Mouse (Mus musculus) neural tube, embryonic 13.5 days (tissue): ENCODE results near the gene Tom1. TPM values are rescaled to one million over a fixed set of nuclear protein-coding genes. Genes with fewer than 3 reads are reported as not detected.

Experiments used
- ATAC-seq: fragments of 200-750 bp; cut with Nextera tagmentation; 2 replicates; pipeline ENCODE4 v1.8.0; 2017; ENCODE audit warnings: low read depth, mild to moderate bottlenecking, moderate TSS enrichment, moderate library complexity
- H3K27ac ChIP-seq: fragments of 300-500 bp; sonication (generic); replicated peaks from 2 replicates; pipeline ENCODE4 v1.5.1; 2015; ENCODE audit warnings: moderate library complexity, mild to moderate bottlenecking, inconsistent platforms
- H3K27me3 ChIP-seq: fragments of 300-500 bp; sonication (generic); 2 replicates; pipeline ENCODE4 v1.6.1; 2015; ENCODE audit warnings: mild to moderate bottlenecking, inconsistent platforms
- H3K36me3 ChIP-seq: fragments of 300-500 bp; sonication (generic); 2 replicates; pipeline ENCODE4 v1.6.1; 2015; ENCODE audit warnings: mild to moderate bottlenecking, inconsistent platforms
- H3K4me1 ChIP-seq: fragments of 300-500 bp; sonication (generic); replicated peaks from 2 replicates; pipeline ENCODE4 v1.6.1; 2015; ENCODE audit warnings: inconsistent platforms
- H3K4me2 ChIP-seq: fragments of 300-500 bp; sonication (generic); 2 replicates; pipeline ENCODE4 v1.6.1; 2015; ENCODE audit warnings: inconsistent platforms, mild to moderate bottlenecking, moderate library complexity
- H3K4me3 ChIP-seq: fragments of 300-500 bp; sonication (generic); 2 replicates; pipeline ENCODE4 v1.5.1; 2015; ENCODE audit warnings: mild to moderate bottlenecking, inconsistent platforms
- H3K9ac ChIP-seq: fragments of 300-500 bp; sonication (generic); 2 replicates; pipeline ENCODE4 v1.6.1; 2015; ENCODE audit warnings: moderate library complexity, mild to moderate bottlenecking, inconsistent platforms
- H3K9me3 ChIP-seq: fragments of 300-500 bp; sonication (generic); 2 replicates; pipeline ENCODE4 v1.6.1; 2016; ENCODE audit warnings: inconsistent platforms
- WGBS: fragments of 180-500 bp; shearing (Covaris S2); methylation state at CpG from one replicate; pipeline ENCODE4 v1.1.7; 2015; 5-methylcytosine and 5-hydroxymethylcytosine counted together
- polyA plus RNA-seq: library from polyadenylated mRNA; unstranded; fragments of >200 nt; fragmentation: Nextera tagmentation; extraction: Ambion mirVana; gene quantifications from 2 replicates; pipeline ENCODE4 v1.2.1, GENCODE M21; 2015

The Tom1 gene
- polyA plus RNA-seq, 1 experiment from 2014 or later, result 36.4 TPM

- 96% methylated on average over 9 of the region's 9 CpGs for WGBS
- H3K36me3 ChIP-seq, result no peaks in the 10 kb centered on the region
- ATAC-seq, result no peak
Measured at GRCm38 (mm10) chr8:75078851-75079250, 45.3 kb downstream of the Tom1 start.

GRCm38 (mm10) chr8:75081364-75082040 is 48.0 kb downstream of the Tom1 start:
- ATAC-seq, result no peak
- Histone ChIP-seq H3K9ac (no peak overlapping the region), H3K4me2 (no peak overlapping the region), H3K27ac (no peak overlapping the region), H3K4me1 (peaks cover 4% of the 10 kb centered on the region; the same call in 1 of the 2 replicates), H3K4me3 (no peak overlapping the region), H3K9me3 (no peaks in the 10 kb centered on the region), H3K36me3 (no peaks in the 10 kb centered on the region), H3K27me3 (no peaks in the 10 kb centered on the region)
- 81% methylated on average over 9 of the region's 9 CpGs for WGBS

More at GRCm38 (mm10) chr8:75078851-75079250, 45.3 kb downstream of the Tom1 start:
- Histone ChIP-seq H3K9me3 (no peaks in the 10 kb centered on the region), H3K4me3 (no peak overlapping the region), H3K27ac (no peak overlapping the region), H3K4me1 (peaks cover 4% of the 10 kb centered on the region; the same call in 1 of the 2 replicates), H3K4me2 (no peak overlapping the region), H3K9ac (no peak overlapping the region), H3K27me3 (no peaks in the 10 kb centered on the region)

GRCm38 (mm10) chr8:75082181-75082805 is 48.8 kb downstream of the Tom1 start:
- no peak overlapping the region for H3K4me2 ChIP-seq
- H3K27me3 ChIP-seq, result no peaks in the 10 kb centered on the region
- H3K36me3 ChIP-seq, result no peaks in the 10 kb centered on the region
- no peak overlapping the region for H3K27ac ChIP-seq
- no peak overlapping the region for H3K9ac ChIP-seq
- peaks cover 4% of the 10 kb centered on the region; the same call in 1 of the 2 replicates for H3K4me1 ChIP-seq
- no peak for ATAC-seq
- H3K9me3 ChIP-seq, result no peaks in the 10 kb centered on the region
- WGBS, result 80% methylated on average over 6 of the region's 6 CpGs
- no peak overlapping the region for H3K4me3 ChIP-seq

GRCm38 (mm10) chr8:75083846-75084245 is 50.3 kb downstream of the Tom1 start:
- Histone ChIP-seq H3K27ac (no peak overlapping the region), H3K4me3 (peak overlapping the region; percentile 19; the same call in 1 of the 2 replicates), H3K27me3 (no peaks in the 10 kb centered on the region), H3K4me1 (peaks cover 7% of the 10 kb centered on the region; the same call in 1 of the 2 replicates), H3K4me2 (peak overlapping the region; percentile 47), H3K36me3 (no peaks in the 10 kb centered on the region), H3K9me3 (no peaks in the 10 kb centered on the region), H3K9ac (0 out of 2 replicates have a peak overlapping the region, but pooled peaks have one; percentile 8)
- 7% methylated on average over 17 of the region's 17 CpGs for WGBS
- ATAC-seq, result peak; percentile 87

GRCm38 (mm10) chr8:75084382-75085064 is 51.0 kb downstream of the Tom1 start:
- Histone ChIP-seq H3K4me3 (no peak overlapping the region), H3K4me2 (no peak overlapping the region), H3K9ac (no peak overlapping the region), H3K36me3 (no peaks in the 10 kb centered on the region), H3K27me3 (no peaks in the 10 kb centered on the region), H3K27ac (no peak overlapping the region), H3K4me1 (peaks cover 14% of the 10 kb centered on the region), H3K9me3 (no peaks in the 10 kb centered on the region)
- WGBS, result 77% methylated on average over 3 of the region's 3 CpGs
- no peak for ATAC-seq

- no peaks in the 10 kb centered on the region for H3K36me3 ChIP-seq
- no peak overlapping the region for H3K27ac ChIP-seq
- WGBS, result 81% methylated on average over 2 of the region's 2 CpGs
- H3K9me3 ChIP-seq, result no peaks in the 10 kb centered on the region
- H3K9ac ChIP-seq, result no peak overlapping the region
- no peak overlapping the region for H3K4me2 ChIP-seq
- no peak overlapping the region for H3K4me3 ChIP-seq
- H3K4me1 ChIP-seq, result peaks cover 14% of the 10 kb centered on the region
- H3K27me3 ChIP-seq, result no peaks in the 10 kb centered on the region; the same call in 1 of the 2 replicates
- no peak for ATAC-seq
Measured at GRCm38 (mm10) chr8:75086002-75086401, 52.5 kb downstream of the Tom1 start.

GRCm38 (mm10) chr8:75087127-75087526 is 53.6 kb downstream of the Tom1 start:
- peaks cover 14% of the 10 kb centered on the region for H3K4me1 ChIP-seq
- no peak for ATAC-seq
- no peak overlapping the region for H3K4me3 ChIP-seq
- no peaks in the 10 kb centered on the region; the same call in 1 of the 2 replicates for H3K27me3 ChIP-seq
- H3K4me2 ChIP-seq, result no peak overlapping the region
- no peak overlapping the region for H3K9ac ChIP-seq
- H3K27ac ChIP-seq, result no peak overlapping the region
- H3K9me3 ChIP-seq, result no peaks in the 10 kb centered on the region
- H3K36me3 ChIP-seq, result no peaks in the 10 kb centered on the region

GRCm38 (mm10) chr8:75088989-75089881 is 55.7 kb downstream of the Tom1 start:
- peak; percentile 17; the same call in 1 of the 2 replicates for ATAC-seq
- no peaks in the 10 kb centered on the region; the same call in 1 of the 2 replicates for H3K27me3 ChIP-seq
- H3K27ac ChIP-seq, result peak overlapping the region; percentile 46
- H3K9ac ChIP-seq, result peak overlapping the region; percentile 55
- H3K4me2 ChIP-seq, result peak overlapping the region; percentile 39
- H3K4me1 ChIP-seq, result peaks cover 22% of the 10 kb centered on the region
- no peaks in the 10 kb centered on the region for H3K9me3 ChIP-seq
- 27% methylated on average over 6 of the region's 6 CpGs for WGBS
- H3K36me3 ChIP-seq, result no peaks in the 10 kb centered on the region
- H3K4me3 ChIP-seq, result no peak overlapping the region

GRCm38 (mm10) chr8:75090781-75091365 is 57.4 kb downstream of the Tom1 start:
- no peak for ATAC-seq
- H3K4me1 ChIP-seq, result peaks cover 22% of the 10 kb centered on the region
- no peak overlapping the region for H3K4me3 ChIP-seq
- H3K36me3 ChIP-seq, result no peaks in the 10 kb centered on the region
- H3K9me3 ChIP-seq, result no peaks in the 10 kb centered on the region
- H3K4me2 ChIP-seq, result no peak overlapping the region
- no peak overlapping the region for H3K9ac ChIP-seq
- H3K27me3 ChIP-seq, result no peaks in the 10 kb centered on the region; the same call in 1 of the 2 replicates
- no peak overlapping the region for H3K27ac ChIP-seq
- 73% methylated on average over 4 of the region's 4 CpGs for WGBS

- Histone ChIP-seq H3K9me3 (no peaks in the 10 kb centered on the region), H3K36me3 (no peaks in the 10 kb centered on the region), H3K27me3 (no peaks in the 10 kb centered on the region; the same call in 1 of the 2 replicates), H3K4me2 (peak within 1 kb of the TSS; percentile 77), H3K4me3 (peak within 1 kb of the TSS; percentile 54), H3K4me1 (peaks cover 22% of the 10 kb centered on the region), H3K27ac (no peak within 1 kb of the TSS), H3K9ac (peak within 1 kb of the TSS; percentile 70)
- ATAC-seq, result peak; percentile 94
- under 1% methylated on average over 36 of the region's 36 CpGs for WGBS
Measured at GRCm38 (mm10) chr8:75093399-75094156, 60.1 kb downstream of the Tom1 start, which contains the start of gene Hmox1. Hmox1 (plus strand) TSS chr8:75093621.
